Comparison of ENCODE assay signal across 8 mouse cellular contexts in genomic region chr13:35968719-35969430, GRCm38 (mm10). TPM values are rescaled to one million over a fixed set of nuclear protein-coding genes. Genes with fewer than 3 reads are reported as not detected.
DNase-seq lines count a peak whose midpoint lies in the region; ATAC-seq and TF ChIP-seq lines count a peak whose summit lies in the region.

No protein-coding gene starts in this region.

- peak overlapping the region; percentile 60 for H3K4me3 ChIP-seq in lung, embryonic 15.5 days
- peak overlapping the region; percentile 60 for H3K4me3 ChIP-seq in brown adipose tissue, adult 24 weeks (ENCODE audit: insufficient read depth, low read depth, low read length)
- peak overlapping the region; percentile 68 for H3K4me3 ChIP-seq in forebrain, embryonic 16.5 days (replicated peaks; ENCODE audit: low read length)
- peak overlapping the region; percentile 52 for H3K4me3 ChIP-seq in kidney, postnatal 0 days (replicated peaks; ENCODE audit: low read depth, low read length)
- H3K4me3 ChIP-seq in midbrain, embryonic 11.5 days (ENCODE audit: low read depth, low read length), result peak overlapping the region; percentile 59

- H3K9ac ChIP-seq in lung, embryonic 15.5 days, result peak overlapping the region; percentile 43
- H3K9ac ChIP-seq in forebrain, embryonic 16.5 days (replicated peaks; ENCODE audit: low read depth, low read length), result peak overlapping the region; percentile 68
- H3K9ac ChIP-seq in kidney, postnatal 0 days (ENCODE audit: low read depth, low read length), result peak overlapping the region; percentile 51
- H3K9ac ChIP-seq in midbrain, embryonic 11.5 days (ENCODE audit: low read length), result peak overlapping the region; percentile 61

- no peaks in the 10 kb centered on the region for H3K9me3 ChIP-seq in lung, embryonic 15.5 days
- no peaks in the 10 kb centered on the region for H3K9me3 ChIP-seq in forebrain, embryonic 16.5 days (ENCODE audit: control insufficient read depth, low read length)
- H3K9me3 ChIP-seq in kidney, postnatal 0 days (replicated peaks; ENCODE audit: low read length), result no peaks in the 10 kb centered on the region
- no peaks in the 10 kb centered on the region for H3K9me3 ChIP-seq in midbrain, embryonic 11.5 days (ENCODE audit: control insufficient read depth, low read length)

- ATAC-seq in lung, embryonic 15.5 days (ENCODE audit: borderline replicate concordance, extremely low read depth, low FRiP score, low TSS enrichment), result peak; percentile 80; the same call in 1 of the 2 replicates
- ATAC-seq in forebrain, embryonic 16.5 days, result peak; percentile 79
- 0 out of 2 replicates have a peak, but pooled peaks have one; percentile 43 for ATAC-seq in kidney, postnatal 0 days (replicated peaks; ENCODE audit: low FRiP score, low read depth)
- peak; percentile 79 for ATAC-seq in midbrain, embryonic 11.5 days (ENCODE audit: low FRiP score)

- DNase-seq in lung, postnatal 25 days (ENCODE audit: low spot score), result no peak
- DNase-seq in kidney, postnatal 0 days (ENCODE audit: low spot score), result peak; percentile 58
- no peak for DNase-seq in midbrain, embryonic 11.5 days (ENCODE audit: low spot score, missing footprints)
- DNase-seq in yolk sac, embryonic 10.5 days (ENCODE audit: low spot score), result peak; percentile 58
- DNase-seq in cerebellum, adult 11 months, result no peak

- 0% methylated on average over 57 of the region's 57 CpGs for WGBS in lung, embryonic 15.5 days
- under 1% methylated on average over 55 of the region's 57 CpGs for WGBS in forebrain, embryonic 16.5 days
- under 1% methylated on average over 57 of the region's 57 CpGs for WGBS in kidney, postnatal 0 days
- WGBS in midbrain, embryonic 11.5 days, result under 1% methylated on average over 56 of the region's 57 CpGs

- TF ChIP-seq CTCF in kidney, postnatal 0 days (IDR thresholded peaks at IDR 0.05; ENCODE audit: low read depth), result no peak

- no peak overlapping the region for H3K27ac ChIP-seq in lung, embryonic 15.5 days
- no peak overlapping the region for H3K27ac ChIP-seq in brown adipose tissue, adult 24 weeks (replicated peaks; ENCODE audit: low read depth, low read length)
- no peak overlapping the region for H3K27ac ChIP-seq in forebrain, embryonic 16.5 days (ENCODE audit: low read length)
- H3K27ac ChIP-seq in kidney, postnatal 0 days, result no peak overlapping the region
- no peak overlapping the region for H3K27ac ChIP-seq in midbrain, embryonic 11.5 days (ENCODE audit: low read depth, low read length)

- peak overlapping the region; percentile 100 for H3K4me2 ChIP-seq in lung, embryonic 15.5 days
- peak overlapping the region; percentile 100 for H3K4me2 ChIP-seq in forebrain, embryonic 16.5 days (ENCODE audit: low read length)
- H3K4me2 ChIP-seq in kidney, postnatal 0 days (ENCODE audit: low read length), result peak overlapping the region; percentile 100
- H3K4me2 ChIP-seq in midbrain, embryonic 11.5 days, result peak overlapping the region; percentile 100

- no peaks in the 10 kb centered on the region for H3K36me3 ChIP-seq in lung, embryonic 15.5 days
- no peaks in the 10 kb centered on the region for H3K36me3 ChIP-seq in forebrain, embryonic 16.5 days (ENCODE audit: control insufficient read depth, insufficient read depth)
- no peaks in the 10 kb centered on the region for H3K36me3 ChIP-seq in kidney, postnatal 0 days (ENCODE audit: insufficient read depth, low read length)
- H3K36me3 ChIP-seq in midbrain, embryonic 11.5 days (ENCODE audit: control insufficient read depth, insufficient read depth, low read length), result no peaks in the 10 kb centered on the region

- peaks cover 26% of the 10 kb centered on the region for H3K27me3 ChIP-seq in lung, embryonic 15.5 days
- peaks cover 6% of the 10 kb centered on the region; the same call in 1 of the 2 replicates for H3K27me3 ChIP-seq in forebrain, embryonic 16.5 days (replicated peaks; ENCODE audit: control insufficient read depth, insufficient read depth, low read length)
- H3K27me3 ChIP-seq in kidney, postnatal 0 days (ENCODE audit: insufficient read depth, low read length), result 0 out of 2 replicates have a peak, but pooled peaks cover 6% of the 10 kb centered on the region
- peaks cover 20% of the 10 kb centered on the region for H3K27me3 ChIP-seq in midbrain, embryonic 11.5 days (ENCODE audit: control insufficient read depth, insufficient read depth, low read length)

- H3K4me1 ChIP-seq in lung, embryonic 15.5 days, result peaks cover 12% of the 10 kb centered on the region
- no peaks in the 10 kb centered on the region for H3K4me1 ChIP-seq in brown adipose tissue, adult 24 weeks (ENCODE audit: control insufficient read depth, insufficient read depth, insufficient read length, low read length)
- peaks cover 17% of the 10 kb centered on the region for H3K4me1 ChIP-seq in forebrain, embryonic 16.5 days (replicated peaks; ENCODE audit: control insufficient read depth, insufficient read depth, low read length)
- 0 out of 2 replicates have a peak, but pooled peaks cover 4% of the 10 kb centered on the region for H3K4me1 ChIP-seq in kidney, postnatal 0 days (replicated peaks; ENCODE audit: insufficient read depth, low read length)
- peaks cover 4% of the 10 kb centered on the region for H3K4me1 ChIP-seq in midbrain, embryonic 11.5 days (ENCODE audit: control insufficient read depth, insufficient read depth, low read length)

RNA-seq across cellular contexts. Expression of gene Ppp1r3g, which starts 10.2 kb away (rescaled TPM):
- polyA plus RNA-seq in lung, embryonic 15.5 days (2015; fragmentation: Nextera tagmentation; extraction: Ambion mirVana), result 0.69 and 1.4 TPM in 2 replicates
- not detected in 2 replicates for polyA plus RNA-seq in brown adipose tissue, adult 24 weeks (2012; ENCODE audit: insufficient read depth, insufficient read length, missing spikeins)
- polyA plus RNA-seq in forebrain, embryonic 16.5 days (2015; fragmentation: Nextera tagmentation; extraction: Ambion mirVana), result 1.1 and 1.4 TPM in 2 replicates
- polyA plus RNA-seq in kidney, postnatal 0 days (2015; fragmentation: Nextera tagmentation; extraction: Ambion mirVana), result 0.13 and 0.29 TPM in 2 replicates
- 0.99 and 1.1 TPM in 2 replicates for polyA plus RNA-seq in midbrain, embryonic 11.5 days (2014; fragmentation: Nextera tagmentation; extraction: Ambion mirVana)

Comparison
In these comparisons a context has a peak if more than half of its experiments do, and no peak if none do; other contexts are left out.
1. DNase-seq: peak in kidney, postnatal 0 days (single experiment) and yolk sac, embryonic 10.5 days (single experiment); none in lung, postnatal 25 days (single experiment), midbrain, embryonic 11.5 days (single experiment) and cerebellum, adult 11 months (single experiment).
2. Peak in every context shown above with its lines, with median percentiles within 50 percentile points of each other: ATAC-seq, H3K4me2 ChIP-seq, H3K4me3 ChIP-seq and H3K9ac ChIP-seq.